Mouse (Mus musculus) myocyte (in vitro differentiated cells): ENCODE measurements around the gene Agap1.

ENCODE experiments used
- POLR2A ChIP-seq: IDR thresholded peaks from one replicate; pipeline ENCODE4 v1.6.1; 2011; ENCODE audit warnings: low read depth, mild to moderate bottlenecking, control low read depth, moderate library complexity; ENCODE audit not compliant: insufficient read length
- TCF12 ChIP-seq: IDR thresholded peaks from one replicate; pipeline ENCODE4 v1.6.1; 2011; ENCODE audit warnings: mild to moderate bottlenecking, control low read depth; ENCODE audit not compliant: poor library complexity, insufficient read depth, severe bottlenecking

DNA sequence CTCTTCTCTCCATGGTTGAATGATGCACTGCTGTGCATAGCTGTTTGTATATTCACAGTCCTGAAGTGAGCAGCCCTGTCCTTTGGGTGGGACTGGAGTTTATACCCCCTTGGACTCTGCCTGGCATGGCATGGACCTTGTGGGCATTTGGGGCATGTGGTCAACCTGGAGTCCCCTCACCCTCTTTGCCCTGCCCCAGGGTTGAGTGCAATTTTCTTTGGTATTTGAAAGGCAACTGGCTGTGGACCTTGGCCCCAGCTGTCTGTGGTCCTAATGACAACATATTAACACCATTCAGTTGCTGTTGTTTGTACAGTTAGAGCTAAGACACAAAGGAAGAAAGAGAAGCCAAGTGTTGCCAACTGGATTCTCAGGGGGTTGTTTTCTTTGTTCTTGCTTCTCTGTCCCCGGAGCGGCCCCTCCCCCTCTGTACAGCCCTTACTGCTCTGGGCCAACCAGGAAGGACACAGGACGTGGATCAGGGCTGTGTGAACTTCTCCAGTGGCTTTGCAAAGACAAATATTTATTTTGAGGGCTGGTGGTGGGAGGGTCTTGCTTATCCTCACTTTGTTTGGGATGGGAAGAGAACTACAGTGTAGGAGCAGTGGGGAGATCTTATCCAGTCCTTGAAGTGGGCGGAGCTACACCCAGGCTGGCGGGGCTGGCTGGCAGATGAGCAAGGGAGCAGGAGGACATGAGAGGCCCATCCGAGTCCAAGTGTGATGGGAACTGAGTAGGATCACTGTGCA lies 12.9 kb downstream of the Agap1 start:
- TF ChIP-seq POLR2A (no peak), TCF12 (no peak)
